Mouse (Mus musculus): Measurements from ENCODE around the gene Myd88.
"Not testable (repeated sequence)": the region's sequence is repeated elsewhere in the genome, so short reads cannot be mapped to it uniquely, and the experiment has no call there.

Gene Myd88

GRCm38 (mm10) chr9:119340909-119341816 lies at the start of gene Myd88:
Myd88 (minus strand) TSS chr9:119341411.
- DNase-seq (ENCODE audit: low read depth), result peak; percentile 98

- DNase-seq (ENCODE audit: low read depth), result no peak
Observed at GRCm38 (mm10) chr9:119390214-119390613, 49.0 kb upstream of the Myd88 start.

GRCm38 (mm10) chr9:119388956-119389355 lies 47.7 kb upstream of the Myd88 start:
- no peak for DNase-seq (ENCODE audit: low read depth)

- no peak for DNase-seq (ENCODE audit: low read depth)
Observed at GRCm38 (mm10) chr9:119382603-119383002, 41.4 kb upstream of the Myd88 start.

GRCm38 (mm10) chr9:119378231-119378630 lies 37.0 kb upstream of the Myd88 start:
- no peak for DNase-seq (ENCODE audit: low read depth)

- DNase-seq (ENCODE audit: low read depth), result no peak
Observed at GRCm38 (mm10) chr9:119375556-119375955, 34.3 kb upstream of the Myd88 start.

GRCm38 (mm10) chr9:119375008-119375407 lies 33.8 kb upstream of the Myd88 start:
- DNase-seq (ENCODE audit: low read depth), result no peak

- DNase-seq (ENCODE audit: low read depth), result no peak
Observed at GRCm38 (mm10) chr9:119371251-119371650, 30.0 kb upstream of the Myd88 start.

- not testable (repeated sequence) for DNase-seq (ENCODE audit: low read depth)
Observed at GRCm38 (mm10) chr9:119370770-119371169, 29.6 kb upstream of the Myd88 start.

- DNase-seq (ENCODE audit: low read depth), result no peak
Observed at GRCm38 (mm10) chr9:119368367-119368766, 27.2 kb upstream of the Myd88 start.

GRCm38 (mm10) chr9:119365284-119365683 lies 24.1 kb upstream of the Myd88 start, which contains the start of gene Slc22a14:
Slc22a14 (minus strand) TSS chr9:119365553.
- DNase-seq (ENCODE audit: low read depth), result no peak

GRCm38 (mm10) chr9:119363229-119363628 lies 22.0 kb upstream of the Myd88 start:
- no peak for DNase-seq (ENCODE audit: low read depth)

GRCm38 (mm10) chr9:119361416-119361815 lies 20.2 kb upstream of the Myd88 start:
- DNase-seq (ENCODE audit: low read depth), result no peak

- DNase-seq (ENCODE audit: low read depth), result no peak
Observed at GRCm38 (mm10) chr9:119358058-119358429, 16.8 kb upstream of the Myd88 start.

- DNase-seq (ENCODE audit: low read depth), result peak; percentile 57
Observed at GRCm38 (mm10) chr9:119357331-119358057, 16.3 kb upstream of the Myd88 start, which contains the start of gene Xylb. Xylb (plus strand) TSS chr9:119357381.

- DNase-seq (ENCODE audit: low read depth), result no peak
Observed at GRCm38 (mm10) chr9:119355943-119356342, 14.7 kb upstream of the Myd88 start.

GRCm38 (mm10) chr9:119353926-119354325 lies 12.7 kb upstream of the Myd88 start:
- DNase-seq (ENCODE audit: low read depth), result no peak

- peak; percentile 38 for DNase-seq (ENCODE audit: low read depth)
Observed at GRCm38 (mm10) chr9:119352060-119352459, 10.8 kb upstream of the Myd88 start.

- no peak for DNase-seq (ENCODE audit: low read depth)
Observed at GRCm38 (mm10) chr9:119350947-119351705, 9.9 kb upstream of the Myd88 start.

- no peak for DNase-seq (ENCODE audit: low read depth)
Observed at GRCm38 (mm10) chr9:119350531-119350930, 9.3 kb upstream of the Myd88 start.

GRCm38 (mm10) chr9:119346376-119346775 lies 5.2 kb upstream of the Myd88 start:
- DNase-seq (ENCODE audit: low read depth), result no peak

- DNase-seq (ENCODE audit: low read depth), result no peak
Observed at GRCm38 (mm10) chr9:119342728-119343127, 1.5 kb upstream of the Myd88 start.

All from fibroblast of lung, adult 2 months (primary cell).